Comparison of ENCODE assay signal across 14 mouse cellular contexts in the genomic region with DNA sequence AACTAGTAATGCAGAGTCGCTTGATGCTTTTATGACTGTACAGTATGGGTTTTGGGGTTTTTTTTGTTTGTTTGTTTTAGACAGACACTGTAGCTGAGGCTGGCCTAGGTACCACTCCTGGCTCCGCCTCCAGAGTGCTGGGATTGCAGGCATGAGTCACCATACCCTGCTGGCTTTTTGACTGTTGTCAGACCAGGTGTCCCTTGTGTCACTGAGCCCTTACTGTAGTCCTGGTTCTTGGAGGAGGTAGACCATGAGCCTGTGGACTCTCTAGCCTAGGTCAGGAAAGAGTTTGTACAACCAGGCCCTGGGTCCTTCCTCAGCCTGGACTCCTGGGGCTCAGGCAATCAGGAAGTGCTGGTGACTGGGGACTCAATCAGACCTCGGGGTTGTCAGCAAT. TPM values are rescaled to one million over a fixed set of nuclear protein-coding genes. Genes with fewer than 3 reads are reported as not detected.
DNase-seq lines count a peak whose midpoint lies in the region; ATAC-seq lines count a peak whose summit lies in the region.
"Had no signal": no experiment of that assay in that cellular context is flagged by ENCODE, and none has a peak within 500 bp of the region (broad histone marks: within the 10 kb centered on the region; RNA-seq: fewer than 3 reads in every experiment).

No protein-coding gene starts in this region.

- WGBS in liver, embryonic 15.5 days (ENCODE audit: insufficient replicate concordance): 38% methylated on average over 3 of the region's 3 CpGs
- WGBS in stomach, embryonic 16.5 days: 63% methylated on average over 3 of the region's 3 CpGs

- no peaks in the 10 kb centered on the region for H3K9me3 ChIP-seq in liver, embryonic 15.5 days (replicated peaks)
- H3K9me3 ChIP-seq in stomach, embryonic 16.5 days (replicated peaks; ENCODE audit: control insufficient read depth, low read length): no peaks in the 10 kb centered on the region
- H3K9me3 ChIP-seq: forebrain, embryonic 13.5 days; lung, embryonic 15.5 days; stomach, embryonic 15.5 days had no signal

- peaks cover 53% of the 10 kb centered on the region for H3K4me1 ChIP-seq in liver, embryonic 15.5 days (replicated peaks)
- peaks cover 31% of the 10 kb centered on the region for H3K4me1 ChIP-seq in stomach, embryonic 16.5 days (ENCODE audit: control insufficient read depth, insufficient read depth, low read length)

- H3K9ac ChIP-seq in liver, embryonic 15.5 days: no peak overlapping the region
- H3K9ac ChIP-seq in stomach, embryonic 16.5 days (ENCODE audit: low read length): 0 out of 2 replicates have a peak overlapping the region, but pooled peaks have one; percentile 2
- H3K9ac ChIP-seq: forebrain, embryonic 13.5 days; lung, embryonic 15.5 days; stomach, embryonic 15.5 days had no signal

- DNase-seq in adrenal gland, postnatal 10 days: peak; percentile 39
- DNase-seq in adrenal gland, postnatal 4 days (ENCODE audit: low spot score in 2 of 2): no peak
- DNase-seq in liver: no peak
- DNase-seq in lung, postnatal 36 days: no peak
- no peak for DNase-seq in lung, postnatal 25 days (ENCODE audit: low spot score)
- DNase-seq: kidney, postnatal 4 days had no signal

- H3K4me3 ChIP-seq in liver, embryonic 15.5 days (replicated peaks): no peak overlapping the region
- no peak overlapping the region for H3K4me3 ChIP-seq in stomach, embryonic 16.5 days (replicated peaks; ENCODE audit: low read length)
- H3K4me3 ChIP-seq: forebrain, embryonic 13.5 days; lung, embryonic 15.5 days; stomach, embryonic 15.5 days had no signal

- ATAC-seq in liver, embryonic 15.5 days (ENCODE audit: insufficient read depth): 0 out of 2 replicates have a peak, but pooled peaks have one; percentile 19
- ATAC-seq in granulocyte monocyte progenitor cell, adult 5-6 weeks (replicated peaks; ENCODE audit: poor library complexity, severe bottlenecking): peak; percentile 21
- ATAC-seq in stomach, embryonic 16.5 days (ENCODE audit: insufficient read depth, low FRiP score): no peak
- ATAC-seq: forebrain, embryonic 13.5 days; hindbrain, postnatal 0 days had no signal

- H3K36me3 ChIP-seq in liver, embryonic 15.5 days (replicated peaks): no peaks in the 10 kb centered on the region
- no peaks in the 10 kb centered on the region for H3K36me3 ChIP-seq in stomach, embryonic 16.5 days (ENCODE audit: control insufficient read depth, insufficient read depth, low read length)
- H3K36me3 ChIP-seq: lung, embryonic 15.5 days; stomach, embryonic 15.5 days had no signal

- H3K4me2 ChIP-seq in liver, embryonic 15.5 days: no peak overlapping the region
- H3K4me2 ChIP-seq in stomach, embryonic 16.5 days (ENCODE audit: low read depth, low read length): no peak overlapping the region
- H3K4me2 ChIP-seq: forebrain, embryonic 13.5 days; lung, embryonic 15.5 days; stomach, embryonic 15.5 days had no signal

- H3K27me3 ChIP-seq in liver, embryonic 15.5 days: peaks cover 37% of the 10 kb centered on the region
- no peaks in the 10 kb centered on the region for H3K27me3 ChIP-seq in stomach, embryonic 16.5 days (ENCODE audit: control insufficient read depth, insufficient read depth, low read length)
- H3K27me3 ChIP-seq: stomach, embryonic 15.5 days had no signal

- no peak overlapping the region for H3K27ac ChIP-seq in liver, embryonic 15.5 days (replicated peaks)
- no peak overlapping the region for H3K27ac ChIP-seq in stomach, embryonic 16.5 days (ENCODE audit: low read length)
- H3K27ac ChIP-seq: forebrain, embryonic 13.5 days; hindbrain, postnatal 0 days; lung, embryonic 15.5 days had no signal

RNA-seq across cellular contexts. Expression of gene Itgb5, which starts 7.7 kb away (rescaled TPM):
- total RNA-seq in adrenal gland, postnatal 10 days (2021): 100 to 1,000 TPM; 106 to 114 TPM
- 100 to 1,000 TPM; 173 to 175 TPM for total RNA-seq in adrenal gland, postnatal 4 days (2021)
- 16.2 and 18.5 TPM in 2 replicates for polyA plus RNA-seq in liver, embryonic 15.5 days (2015; fragmentation: Nextera tagmentation; extraction: Ambion mirVana)
- 8.1 and 19.6 TPM in 2 replicates for total RNA-seq in granulocyte monocyte progenitor cell, adult 5-6 weeks (2014; fragmentation: Nextera tagmentation)
- total RNA-seq in granulocyte monocyte progenitor cell, adult 5-6 weeks (2017): 9.2 and 13.4 TPM in 2 replicates
- polyA plus RNA-seq in stomach, embryonic 16.5 days (2015; fragmentation: Nextera tagmentation; extraction: Ambion mirVana): 15.0 and 15.2 TPM in 2 replicates

RNA-seq across cellular contexts. Expression of gene Muc13, which starts 43.4 kb away (rescaled TPM):
- under 1 TPM; 0.09 to 0.18 TPM for total RNA-seq in adrenal gland, postnatal 10 days (2021)
- under 1 TPM; 0.14 TPM for total RNA-seq in adrenal gland, postnatal 4 days (2021)
- 0.99 and 1.6 TPM in 2 replicates for polyA plus RNA-seq in liver, embryonic 15.5 days (2015; fragmentation: Nextera tagmentation; extraction: Ambion mirVana)
- total RNA-seq in granulocyte monocyte progenitor cell, adult 5-6 weeks (2014; fragmentation: Nextera tagmentation): 41.1 and 69.5 TPM in 2 replicates
- 53.2 and 60.5 TPM in 2 replicates for total RNA-seq in granulocyte monocyte progenitor cell, adult 5-6 weeks (2017)
- 31.5 and 37.0 TPM in 2 replicates for polyA plus RNA-seq in stomach, embryonic 16.5 days (2015; fragmentation: Nextera tagmentation; extraction: Ambion mirVana)
- total RNA-seq: hindbrain, postnatal 0 days had no signal
- polyA plus RNA-seq: forebrain, embryonic 13.5 days; midbrain, postnatal 0 days had no signal

Comparison
In these comparisons a context has a peak if more than half of its experiments do, and no peak if none do; other contexts are left out.
1. RNA of gene Itgb5, which starts 7.7 kb away (total RNA-seq): 173 to 175 TPM in adrenal gland, postnatal 4 days and 106 to 114 TPM in adrenal gland, postnatal 10 days; 8.1 to 19.6 TPM in granulocyte monocyte progenitor cell, adult 5-6 weeks; every median in the first group is over 4 times any median in the second.
2. RNA of gene Muc13, which starts 43.4 kb away (total RNA-seq): 41.1 to 69.5 TPM in granulocyte monocyte progenitor cell, adult 5-6 weeks; 0.09 to 0.18 TPM in adrenal gland, postnatal 10 days and 0.14 TPM in adrenal gland, postnatal 4 days; every median in the first group is over 10 times any median in the second.